Mouse (Mus musculus) left cerebral cortex, adult 6 months (tissue): ENCODE measurements around the gene Olfr487. TPM values are rescaled to one million over a fixed set of nuclear protein-coding genes. Genes with fewer than 3 reads are reported as not detected.

Source experiments
- long read RNA-seq, 2 experiments: library from polyadenylated mRNA; unstranded; transcript quantifications; one replicate each; pipeline ENCODE4 v2.0.0; 2019 to 2020
- polyA plus RNA-seq: library from polyadenylated mRNA; unstranded; fragments of <200 nt; fragmentation: Nextera tagmentation; gene quantifications from 2 replicates; pipeline ENCODE4 v1.2.3, GENCODE M21; 2021

Olfr487 gene
- polyA plus RNA-seq = not detected in 2 replicates
- long read RNA-seq, experiment 1 = 0 reads
- long read RNA-seq, experiment 2 = 0 reads

DNA sequence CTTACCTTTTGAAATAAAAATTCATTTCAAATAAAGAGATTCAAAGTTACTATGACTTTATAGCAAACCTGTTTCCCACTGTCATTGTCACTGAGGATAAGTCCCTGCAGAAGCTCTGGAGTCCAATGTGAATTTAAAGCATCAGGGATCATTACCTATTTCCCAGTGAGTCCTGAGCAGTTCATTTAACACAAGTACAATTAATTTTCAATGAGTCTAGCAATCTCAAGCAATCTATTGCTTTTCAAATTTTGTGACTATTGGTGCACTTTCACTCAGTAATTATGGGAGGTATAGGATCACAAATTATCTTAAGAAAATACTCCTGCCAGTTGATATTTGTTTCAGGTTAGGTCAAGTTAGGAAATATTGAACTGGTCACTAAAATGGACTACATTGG lies at the start of gene Olfr487:
Olfr487 (minus strand) TSS at position 101 of the 400 bp plus-strand sequence.

GRCm38 (mm10) chr7:108258247-108258646 lies 43.8 kb upstream of the Olfr487 start, which contains the start of gene Olfr488:
Olfr488 (minus strand) TSS chr7:108258347.

DNA sequence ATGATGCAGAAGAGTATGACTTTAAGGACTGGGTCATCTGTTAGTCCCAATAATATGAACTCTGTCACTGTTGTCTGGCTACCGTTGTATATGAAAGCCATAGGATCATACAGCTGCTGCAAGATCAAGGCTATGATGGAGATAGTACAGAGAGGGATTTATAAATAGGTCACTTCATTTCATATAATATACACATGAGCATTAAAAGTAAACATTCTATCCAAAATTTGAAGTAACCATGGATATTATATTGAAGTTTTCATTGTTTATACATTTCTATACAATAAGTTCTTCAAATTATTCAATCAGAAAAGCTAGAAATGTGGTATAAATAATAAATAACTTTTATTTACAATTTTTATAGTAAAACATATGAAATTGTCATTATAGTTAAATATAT lies 41.8 kb downstream of the Olfr487 start, which contains the start of gene Olfr486:
Olfr486 (minus strand) TSS at position 101 of the 400 bp plus-strand sequence.

DNA sequence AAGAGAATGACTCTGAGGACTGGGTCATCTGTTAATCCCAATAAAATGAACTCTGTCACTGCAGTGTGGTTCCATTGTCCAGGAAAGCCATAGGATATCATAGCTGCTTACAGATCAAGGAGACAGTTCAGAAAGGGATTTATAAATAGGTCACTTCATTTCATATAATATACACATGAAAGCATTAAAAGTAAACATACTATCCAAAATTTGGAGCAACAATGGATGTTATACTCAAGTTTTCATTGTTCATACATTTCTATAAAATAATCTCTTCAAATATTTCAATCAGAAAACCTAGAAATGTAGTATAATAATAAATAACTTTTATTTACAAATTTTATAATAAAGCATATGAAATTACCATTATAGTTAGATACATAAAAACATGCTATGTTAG lies 54.7 kb downstream of the Olfr487 start, which contains the start of gene Olfr485:
Olfr485 (minus strand) TSS at position 101 of the 400 bp plus-strand sequence.

Other genes with a start within 250 kb of the Olfr487 start
- not detected in 2 replicates for gene Olfr476, start 249.8 kb downstream of the Olfr487 start, polyA plus RNA-seq
- gene Olfr477, start 227.9 kb downstream of the Olfr487 start, polyA plus RNA-seq = not detected in 2 replicates
- not detected in 2 replicates for gene Olfr478, start 180.6 kb downstream of the Olfr487 start, polyA plus RNA-seq
- not detected in 2 replicates for gene Olfr479, start 163.9 kb downstream of the Olfr487 start, polyA plus RNA-seq
- not detected in 2 replicates for gene Olfr480, start 147.3 kb downstream of the Olfr487 start, polyA plus RNA-seq
- gene Olfr481, start 134.8 kb downstream of the Olfr487 start, polyA plus RNA-seq = not detected in 2 replicates
- not detected in 2 replicates for gene Olfr482, start 117.0 kb downstream of the Olfr487 start, polyA plus RNA-seq
- gene Olfr483, start 113.8 kb downstream of the Olfr487 start, polyA plus RNA-seq = not detected in 2 replicates
- 0.06 TPM in 1 of 2 replicates, not detected in the other for gene Olfr484, start 87.2 kb downstream of the Olfr487 start, polyA plus RNA-seq
- gene Olfr485, start 54.8 kb downstream of the Olfr487 start, polyA plus RNA-seq = not detected in 2 replicates
- gene Olfr486, start 41.9 kb downstream of the Olfr487 start, polyA plus RNA-seq = not detected in 2 replicates
- not detected in 2 replicates for gene Olfr488, start 43.7 kb upstream of the Olfr487 start, polyA plus RNA-seq
- not detected in 2 replicates for gene Olfr490, start 74.3 kb upstream of the Olfr487 start, polyA plus RNA-seq
- not detected in 2 replicates for gene Olfr491, start 98.8 kb upstream of the Olfr487 start, polyA plus RNA-seq
- gene Olfr492, start 109.0 kb upstream of the Olfr487 start, polyA plus RNA-seq = not detected in 2 replicates
- gene Olfr493, start 132.3 kb upstream of the Olfr487 start, polyA plus RNA-seq = not detected in 2 replicates
- gene Olfr494, start 150.7 kb upstream of the Olfr487 start, polyA plus RNA-seq = not detected in 2 replicates
- gene Olfr495, start 178.5 kb upstream of the Olfr487 start, polyA plus RNA-seq = not detected in 2 replicates
- not detected in 2 replicates for gene Olfr497, start 205.8 kb upstream of the Olfr487 start, polyA plus RNA-seq